Mouse (Mus musculus): ENCODE data around the gene Lama2. TPM values are rescaled to one million over a fixed set of nuclear protein-coding genes. Genes with fewer than 3 reads are reported as not detected.

Gene Lama2
- 23.2 and 35.3 TPM in 2 replicates for polyA plus RNA-seq (2015; fragmentation: Nextera tagmentation; extraction: Ambion mirVana)

DNA sequence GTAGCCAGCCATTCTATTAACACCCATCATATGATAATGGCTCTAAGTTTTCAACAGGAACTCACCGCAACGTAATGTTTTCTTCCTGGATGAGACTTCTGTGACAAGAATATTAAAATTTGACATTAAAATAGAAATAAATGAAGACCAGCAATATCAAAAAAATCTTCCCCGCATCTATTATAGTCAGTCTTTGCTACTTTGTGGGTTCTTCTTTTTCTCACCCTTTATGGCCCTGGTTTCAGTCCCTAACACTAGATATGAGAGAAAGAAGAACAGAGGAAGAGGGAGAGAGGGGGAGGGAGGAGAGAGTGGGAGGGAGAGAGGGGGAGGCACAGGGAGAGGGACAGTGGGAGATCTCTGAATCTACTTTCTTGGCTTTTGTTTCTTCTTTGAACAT, at the start of gene Lama2:
Lama2 (minus strand) TSS at position 101 of the 400 bp plus-strand sequence.

